Mouse (Mus musculus): Measurements from ENCODE around the gene Ccdc130. TPM values are rescaled to one million over a fixed set of nuclear protein-coding genes. Genes with fewer than 3 reads are reported as not detected.

Gene Ccdc130
- polyA plus RNA-seq, 1 experiment from 2014 or later, result 24.1 TPM

DNA sequence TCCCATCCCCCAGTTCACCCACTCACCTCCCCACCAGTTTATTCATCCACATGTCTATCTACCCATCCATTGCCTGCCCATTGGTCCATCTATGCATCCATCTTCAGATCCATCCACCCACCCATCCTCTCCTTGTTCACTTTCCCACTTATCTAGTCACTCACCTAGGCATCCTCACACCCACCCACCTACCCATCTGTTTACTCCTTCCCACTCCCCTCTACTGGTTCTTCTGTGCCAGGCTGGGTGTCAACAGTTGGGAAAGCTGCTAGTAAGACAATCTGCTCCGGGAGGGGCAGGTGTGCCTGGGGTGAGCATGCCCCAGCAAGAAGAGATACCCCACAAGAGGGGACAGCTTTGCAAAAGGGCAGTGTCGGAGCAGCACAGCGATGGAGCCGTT, 9.1 kb downstream of the Ccdc130 start:
- Histone ChIP-seq H3K4me3 (no peak overlapping the region), H3K27ac (replicated peaks) (no peak overlapping the region), H3K27me3 (ENCODE audit: low read depth, poor library complexity, severe bottlenecking) (no peaks in the 10 kb centered on the region), H3K36me3 (peaks cover 83% of the 10 kb centered on the region), H3K9me3 (replicated peaks) (no peaks in the 10 kb centered on the region), H3K4me1 (peaks cover 20% of the 10 kb centered on the region)
- 93% methylated on average over 4 of the region's 4 CpGs for WGBS
- DNase-seq (ENCODE audit: low spot score), result no peak

DNA sequence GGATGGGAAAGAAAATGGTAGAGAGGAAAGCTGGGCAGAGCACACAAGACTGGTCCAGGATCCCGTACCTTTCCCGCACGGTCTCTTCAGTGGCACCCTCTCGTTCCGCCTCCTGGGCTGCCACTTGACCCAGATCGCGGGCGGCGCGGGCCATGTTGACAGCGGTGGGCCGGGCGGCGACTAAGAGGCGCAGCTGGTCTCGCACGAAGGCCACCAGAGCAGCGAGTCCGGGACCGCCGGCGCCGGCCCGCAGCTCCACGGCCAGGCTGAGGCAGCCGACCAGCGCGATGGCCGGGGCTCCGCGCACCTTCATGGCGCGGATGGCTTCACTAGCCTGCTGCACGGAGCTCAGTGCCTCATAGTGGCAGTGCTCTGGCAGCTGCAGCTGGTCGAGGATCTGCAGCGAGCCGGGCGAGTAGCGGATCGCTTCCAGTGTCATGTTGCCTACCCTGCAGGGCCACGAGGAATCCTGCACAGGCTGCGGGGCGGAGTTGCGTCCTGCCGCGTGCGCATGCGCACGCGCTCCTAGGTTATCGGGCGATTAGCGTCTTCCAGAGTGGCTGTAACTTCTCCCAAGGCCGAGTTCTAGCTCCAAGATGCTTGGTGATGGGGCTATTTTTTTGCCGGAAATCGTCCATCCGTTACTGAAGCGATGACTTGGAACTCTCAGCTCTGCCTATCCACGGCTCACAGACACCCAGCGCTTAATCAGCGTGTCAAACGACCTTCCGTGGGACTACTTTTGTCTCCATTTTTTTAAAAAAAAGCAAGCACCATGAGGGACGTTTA, 13.2 kb downstream of the Ccdc130 start, which contains the start of gene Mri1:
TSS of gene Mri1 (minus strand) at position 505 of the 789 bp plus-strand sequence.
- DNase-seq (ENCODE audit: low spot score), result peak; percentile 93
- H3K27ac ChIP-seq (replicated peaks), result peak within 1 kb of the TSS; percentile 90
- under 1% methylated on average over 64 of the region's 64 CpGs for WGBS
- peak within 1 kb of the TSS; percentile 67 for H3K4me3 ChIP-seq
- no peaks in the 10 kb centered on the region for H3K27me3 ChIP-seq (ENCODE audit: low read depth, poor library complexity, severe bottlenecking)
- H3K36me3 ChIP-seq, result peaks cover 82% of the 10 kb centered on the region
- no peaks in the 10 kb centered on the region for H3K9me3 ChIP-seq (replicated peaks)
- H3K4me1 ChIP-seq, result peaks cover 31% of the 10 kb centered on the region

DNA sequence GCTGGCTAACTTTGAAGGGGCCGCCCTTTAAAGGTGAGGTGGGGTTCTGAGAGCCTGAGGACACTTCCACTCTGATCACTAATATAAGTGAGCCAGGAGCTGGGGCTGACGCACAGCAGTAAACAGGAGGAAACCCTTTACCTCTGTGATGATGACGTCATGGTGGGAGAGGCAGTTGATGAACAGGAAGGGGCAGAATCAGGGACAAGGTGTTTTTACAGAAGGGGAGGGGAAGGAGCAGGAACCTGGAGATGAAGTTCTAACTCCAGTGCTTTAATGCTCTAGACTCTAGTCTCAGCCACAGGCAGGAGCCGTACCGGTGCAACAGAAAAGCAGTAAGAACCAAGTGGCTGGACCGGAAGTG, 13.7 kb downstream of the Ccdc130 start:
- Histone ChIP-seq H3K4me3 (peak overlapping the region; percentile 67), H3K36me3 (peaks cover 82% of the 10 kb centered on the region), H3K27me3 (ENCODE audit: low read depth, poor library complexity, severe bottlenecking) (no peaks in the 10 kb centered on the region), H3K4me1 (peaks cover 31% of the 10 kb centered on the region), H3K9me3 (replicated peaks) (no peaks in the 10 kb centered on the region), H3K27ac (replicated peaks) (peak overlapping the region; percentile 90)
- no peak for DNase-seq (ENCODE audit: low spot score)
- WGBS, result 14% methylated on average over 6 of the region's 6 CpGs

DNA sequence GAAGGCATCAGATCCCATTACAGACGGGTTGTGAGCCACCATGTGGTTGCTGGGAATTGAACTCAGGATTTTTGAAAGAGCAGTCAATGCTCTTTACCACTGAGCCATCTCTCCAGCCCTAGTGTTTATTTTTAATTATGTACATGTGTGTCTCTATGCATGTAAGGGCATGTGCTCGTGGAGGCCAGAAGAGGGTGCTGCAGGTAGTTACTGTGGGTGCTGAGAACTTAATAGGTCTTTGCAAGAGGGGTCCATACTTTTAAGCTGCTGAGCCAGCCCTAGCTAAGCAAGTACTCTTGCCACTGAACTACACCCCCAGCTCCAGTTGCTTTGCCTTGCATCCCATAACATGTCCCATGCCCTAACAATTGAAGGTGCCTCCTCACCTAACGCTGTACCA, 14.3 kb downstream of the Ccdc130 start:
- Histone ChIP-seq H3K9me3 (replicated peaks) (no peaks in the 10 kb centered on the region), H3K27ac (replicated peaks) (peak overlapping the region; percentile 90; the same call in 1 of the 2 replicates), H3K27me3 (ENCODE audit: low read depth, poor library complexity, severe bottlenecking) (no peaks in the 10 kb centered on the region), H3K4me1 (peaks cover 31% of the 10 kb centered on the region), H3K36me3 (peaks cover 82% of the 10 kb centered on the region), H3K4me3 (peak overlapping the region; percentile 67)
- WGBS, result 87% methylated on average over 3 of the region's 3 CpGs
- DNase-seq (ENCODE audit: low spot score), result no peak

DNA sequence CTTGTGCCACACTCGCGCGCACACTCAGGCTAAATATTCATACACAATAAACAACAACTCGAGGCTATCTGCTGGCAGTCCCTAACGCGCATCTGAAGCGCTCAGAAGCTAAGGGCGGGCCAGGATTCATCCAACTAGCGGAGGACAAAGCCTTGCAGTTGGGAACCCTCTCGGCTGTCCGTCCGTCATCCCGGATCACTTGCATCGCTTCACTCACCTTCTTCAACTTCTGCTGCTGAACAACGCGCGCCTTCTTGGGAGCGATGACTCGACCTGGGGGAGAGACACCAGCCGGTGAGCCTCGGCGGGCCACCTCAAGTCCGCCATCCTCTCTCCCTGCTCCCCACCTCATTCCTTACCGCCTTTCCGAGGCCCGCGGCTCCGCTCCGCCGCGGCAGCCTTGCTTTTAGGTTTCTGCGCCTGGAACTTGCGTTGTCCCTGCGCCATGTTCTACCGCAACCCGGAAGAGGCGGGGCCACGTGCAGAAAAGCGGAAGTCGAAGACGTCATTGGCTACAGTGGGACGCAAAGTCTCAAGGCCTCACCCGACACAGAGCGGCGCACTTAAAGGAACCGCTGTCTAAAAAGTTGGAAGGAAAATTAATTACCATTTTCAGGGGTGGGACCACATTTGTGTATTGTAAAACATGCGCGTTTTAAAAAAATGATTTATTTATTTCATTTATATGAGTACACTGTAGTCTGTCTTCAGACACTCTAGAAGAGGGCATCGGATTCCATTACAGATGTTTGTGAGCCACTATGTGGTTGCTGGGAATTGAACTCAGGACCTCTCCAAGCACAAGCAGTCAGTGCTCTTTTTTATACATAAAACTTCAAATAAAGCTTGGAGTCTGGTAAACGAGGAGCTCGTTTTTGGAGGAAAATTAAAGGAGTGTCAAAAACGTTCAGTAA, 20.7 kb downstream of the Ccdc130 start, which contains the start of gene D8Ertd738e:
TSS of gene D8Ertd738e (minus strand) at position 463 of the 914 bp plus-strand sequence.
- 4% methylated on average over 52 of the region's 52 CpGs for WGBS
- Histone ChIP-seq H3K4me1 (peaks cover 10% of the 10 kb centered on the region), H3K36me3 (peaks cover 83% of the 10 kb centered on the region), H3K27me3 (ENCODE audit: low read depth, poor library complexity, severe bottlenecking) (no peaks in the 10 kb centered on the region), H3K9me3 (replicated peaks) (no peaks in the 10 kb centered on the region), H3K4me3 (peak within 1 kb of the TSS; percentile 94), H3K27ac (replicated peaks) (peak within 1 kb of the TSS; percentile 86)
- peak; percentile 90 for DNase-seq (ENCODE audit: low spot score)

DNA sequence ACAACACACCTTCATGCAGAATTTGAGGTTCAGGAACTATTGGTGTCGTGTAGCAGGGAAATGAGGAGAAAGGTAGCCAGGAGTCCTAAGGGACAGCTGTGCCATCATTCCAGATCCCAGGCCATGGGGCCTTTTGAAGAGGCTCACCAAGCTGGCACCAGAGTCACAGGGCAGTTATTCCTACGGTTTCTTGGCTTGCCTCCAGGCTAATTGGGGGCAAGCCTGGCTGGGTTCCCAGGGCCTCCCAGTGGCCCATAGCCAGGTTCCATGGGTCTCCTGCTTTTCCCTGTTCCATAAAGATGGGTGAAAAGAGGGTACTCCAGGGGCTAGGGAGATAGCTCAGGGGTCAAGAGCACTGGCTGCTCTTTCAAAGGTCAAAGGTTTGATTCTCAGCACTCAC, 28.4 kb downstream of the Ccdc130 start:
- H3K4me3 ChIP-seq, result no peak overlapping the region
- H3K27ac ChIP-seq (replicated peaks), result no peak overlapping the region
- peaks cover 35% of the 10 kb centered on the region for H3K36me3 ChIP-seq
- DNase-seq (ENCODE audit: low spot score), result no peak
- no peaks in the 10 kb centered on the region for H3K27me3 ChIP-seq (ENCODE audit: low read depth, poor library complexity, severe bottlenecking)
- no peaks in the 10 kb centered on the region for H3K9me3 ChIP-seq (replicated peaks)
- H3K4me1 ChIP-seq, result peaks cover 8% of the 10 kb centered on the region
- WGBS, result 85% methylated on average over 2 of the region's 2 CpGs

DNA sequence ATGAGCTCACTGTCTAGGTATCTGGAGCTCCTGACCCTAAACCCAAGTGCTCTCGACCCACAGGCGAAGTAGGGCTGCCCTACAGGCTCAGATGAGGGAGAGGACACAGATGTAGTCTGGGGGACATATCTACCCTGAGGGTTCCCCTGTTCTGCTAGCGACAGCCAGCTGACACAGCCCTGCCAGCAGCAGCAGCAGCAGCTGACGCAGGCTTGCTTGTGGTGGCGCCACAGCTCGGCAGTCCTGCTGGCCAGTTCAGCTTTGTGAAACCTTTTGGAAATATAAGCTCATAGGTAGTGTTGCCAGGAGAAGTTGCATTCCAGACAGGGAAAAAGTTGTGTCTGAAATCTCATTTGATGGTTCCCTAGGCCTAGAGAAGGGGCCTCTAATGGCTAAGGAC, 29.0 kb downstream of the Ccdc130 start:
- Histone ChIP-seq H3K27me3 (ENCODE audit: low read depth, poor library complexity, severe bottlenecking) (no peaks in the 10 kb centered on the region), H3K36me3 (peaks cover 29% of the 10 kb centered on the region), H3K9me3 (replicated peaks) (no peaks in the 10 kb centered on the region), H3K4me3 (no peak overlapping the region), H3K27ac (replicated peaks) (no peak overlapping the region), H3K4me1 (peaks cover 11% of the 10 kb centered on the region)
- 65% methylated on average over 6 of the region's 6 CpGs for WGBS
- no peak for DNase-seq (ENCODE audit: low spot score)

DNA sequence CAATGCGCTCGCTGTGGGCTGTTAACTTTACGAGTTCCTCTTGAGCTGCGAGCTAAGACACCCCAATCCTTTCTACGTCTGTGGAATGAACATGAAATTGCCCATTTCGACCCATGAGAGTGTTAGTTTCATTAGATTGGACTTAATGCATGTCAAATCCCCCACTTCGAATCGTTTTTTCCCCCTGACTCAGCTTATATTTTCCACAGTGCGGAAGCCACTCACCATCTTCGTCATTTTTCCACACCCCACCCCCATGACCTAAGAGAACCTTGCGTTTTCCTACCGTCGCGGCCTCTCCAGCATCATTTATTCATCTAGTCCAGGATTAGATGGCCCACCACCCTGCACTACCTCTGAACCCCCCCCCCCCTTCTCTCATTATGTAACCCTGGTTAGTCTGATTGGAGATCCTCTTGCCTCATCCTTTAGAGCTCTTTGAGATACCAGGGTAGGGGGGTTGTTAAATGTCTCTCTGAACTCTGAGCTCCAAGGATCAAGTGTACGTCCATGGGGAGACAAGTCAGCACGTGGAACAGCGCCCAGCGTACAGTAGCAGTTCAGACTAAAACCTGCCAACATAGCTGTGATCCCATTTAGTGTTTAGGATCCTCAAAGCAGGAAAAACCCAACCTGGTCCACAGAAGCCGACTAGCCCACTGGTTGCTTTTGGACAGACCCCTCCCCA, 32.5 kb downstream of the Ccdc130 start:
- WGBS, result 21% methylated on average over 19 of the region's 19 CpGs
- H3K36me3 ChIP-seq, result peaks cover 23% of the 10 kb centered on the region
- no peak for DNase-seq (ENCODE audit: low spot score)
- peak overlapping the region; percentile 94 for H3K4me3 ChIP-seq
- no peaks in the 10 kb centered on the region for H3K9me3 ChIP-seq (replicated peaks)
- peaks cover 34% of the 10 kb centered on the region for H3K4me1 ChIP-seq
- peak overlapping the region; percentile 86 for H3K27ac ChIP-seq (replicated peaks)
- no peaks in the 10 kb centered on the region for H3K27me3 ChIP-seq (ENCODE audit: low read depth, poor library complexity, severe bottlenecking)

DNA sequence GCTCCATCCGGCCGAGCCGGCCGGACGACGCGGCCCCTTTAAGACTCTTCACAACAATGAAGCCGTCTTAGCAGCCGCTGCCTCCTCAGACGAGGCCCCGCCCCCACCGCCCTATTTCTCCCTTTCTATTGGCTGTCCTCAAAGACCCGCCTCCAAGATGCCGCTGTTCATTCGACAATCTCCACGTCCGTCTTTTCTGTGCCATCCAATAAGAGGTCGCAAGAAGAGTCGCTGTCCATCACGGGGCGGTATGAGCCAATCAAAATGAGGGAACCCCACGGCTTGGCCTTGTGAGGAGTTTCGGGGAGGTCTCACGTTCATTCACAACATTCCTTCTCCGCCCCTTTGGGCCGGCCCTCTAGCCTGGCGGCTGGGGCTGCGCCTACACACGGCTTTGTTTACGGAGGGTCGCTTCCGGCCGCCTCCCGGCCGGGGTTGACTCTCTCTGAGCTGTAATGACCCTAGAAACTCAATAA, 33.1 kb downstream of the Ccdc130 start, which contains the start of gene Zswim4:
TSS of gene Zswim4 (minus strand) at position 58 of the 476 bp plus-strand sequence.
- peak; percentile 98 for DNase-seq (ENCODE audit: low spot score)
- Histone ChIP-seq H3K9me3 (replicated peaks) (no peaks in the 10 kb centered on the region), H3K27ac (replicated peaks) (peak within 1 kb of the TSS; percentile 97), H3K36me3 (peaks cover 29% of the 10 kb centered on the region), H3K27me3 (ENCODE audit: low read depth, poor library complexity, severe bottlenecking) (no peaks in the 10 kb centered on the region), H3K4me1 (peaks cover 34% of the 10 kb centered on the region), H3K4me3 (peak within 1 kb of the TSS; percentile 94)
- under 1% methylated on average over 35 of the region's 35 CpGs for WGBS

DNA sequence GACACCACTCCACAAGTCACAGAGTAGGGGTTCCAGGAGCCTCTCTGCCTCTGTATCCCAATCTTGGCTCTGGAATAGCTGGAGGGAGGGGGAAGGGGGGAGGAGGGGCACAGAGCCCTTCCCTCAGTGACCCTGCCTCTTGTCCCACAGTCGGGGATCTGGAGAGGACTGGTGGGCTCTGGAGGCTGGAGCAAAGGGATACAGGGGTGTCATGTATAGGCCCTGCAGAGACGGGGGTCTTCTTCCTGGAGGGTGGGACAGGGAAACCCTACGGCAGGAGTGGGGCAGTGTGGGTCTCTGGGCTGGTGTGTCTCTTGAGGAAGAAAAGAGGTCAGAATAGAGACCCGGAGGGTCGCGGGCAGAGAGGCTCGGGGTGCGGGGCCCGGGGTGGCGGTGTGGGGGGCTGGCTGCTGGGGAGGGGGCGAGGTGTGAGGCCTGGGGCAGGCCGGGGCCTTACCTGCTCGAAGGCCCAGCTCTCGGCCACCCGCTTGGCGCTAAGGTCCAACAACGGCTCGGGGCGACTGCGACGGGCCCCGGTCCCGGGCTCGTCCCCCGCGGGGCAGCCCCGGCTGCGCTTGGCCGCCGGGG, 33.7 kb downstream of the Ccdc130 start:
- DNase-seq (ENCODE audit: low spot score), result no peak
- no peaks in the 10 kb centered on the region for H3K9me3 ChIP-seq (replicated peaks)
- no peaks in the 10 kb centered on the region for H3K27me3 ChIP-seq (ENCODE audit: low read depth, poor library complexity, severe bottlenecking)
- H3K27ac ChIP-seq (replicated peaks), result peak overlapping the region; percentile 97
- H3K36me3 ChIP-seq, result peaks cover 34% of the 10 kb centered on the region
- H3K4me1 ChIP-seq, result peaks cover 34% of the 10 kb centered on the region
- peak overlapping the region; percentile 94 for H3K4me3 ChIP-seq
- under 1% methylated on average over 30 of the region's 30 CpGs for WGBS

DNA sequence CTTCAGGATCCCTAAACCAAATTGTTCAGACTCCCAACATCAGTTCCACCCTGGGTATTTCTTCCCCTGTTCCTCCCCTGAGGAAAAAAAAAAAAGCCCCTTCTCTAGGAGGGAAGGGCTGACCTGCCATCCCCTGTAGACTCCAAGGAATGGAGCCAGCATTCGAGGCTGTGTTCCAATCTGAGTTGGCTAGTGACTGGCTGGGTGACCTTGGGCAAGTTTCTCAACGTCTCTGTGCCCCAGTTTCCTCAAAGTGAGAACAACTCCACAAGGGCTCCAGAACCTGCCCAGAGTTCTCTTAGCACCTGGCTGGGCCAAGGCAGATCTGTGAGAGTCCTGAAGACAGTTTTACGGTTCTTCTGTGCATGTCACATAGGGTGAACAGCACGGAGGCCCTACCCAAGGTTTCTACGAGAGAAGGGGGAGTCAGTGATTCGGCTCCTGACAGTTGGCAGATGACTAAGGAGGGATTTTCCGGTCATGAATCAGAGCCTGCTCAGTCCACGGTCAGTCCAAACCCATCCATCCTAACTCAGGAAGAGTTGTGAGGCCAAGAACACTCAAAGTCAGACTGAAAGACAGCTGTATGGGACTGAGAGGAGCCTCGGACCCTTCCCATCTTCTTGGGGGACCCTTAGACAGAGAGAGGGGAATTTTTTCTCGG, 34.3 kb downstream of the Ccdc130 start:
- peak overlapping the region; percentile 94 for H3K4me3 ChIP-seq
- no peak for DNase-seq (ENCODE audit: low spot score)
- H3K9me3 ChIP-seq (replicated peaks), result no peaks in the 10 kb centered on the region
- 47% methylated on average over 10 of the region's 10 CpGs for WGBS
- H3K27ac ChIP-seq (replicated peaks), result peak overlapping the region; percentile 97
- H3K36me3 ChIP-seq, result peaks cover 41% of the 10 kb centered on the region
- H3K27me3 ChIP-seq (ENCODE audit: low read depth, poor library complexity, severe bottlenecking), result no peaks in the 10 kb centered on the region
- peaks cover 34% of the 10 kb centered on the region for H3K4me1 ChIP-seq

Measured in midbrain, embryonic 10.5 days (tissue).